Mouse (Mus musculus) cortical plate, adult 2 months (tissue): ENCODE measurements at regions not wholly inside any gene's neighbourhood (a gene's known extent, or its start where the extent isn't known, plus 50 kb on each side); places are given as distances from the start of the nearest gene placed in this dataset.
A peak's percentile ranks its signal among the peaks of the same experiment; 100 is the strongest.

ENCODE experiments used
- H3K27ac ChIP-seq: fragments of 200-500 bp; 2 replicates; pipeline ENCODE4 v1.5.1; 2012; ENCODE audit warnings: low read length, control low read depth, inconsistent platforms; ENCODE audit not compliant: insufficient read depth
- H3K4me1 ChIP-seq: fragments of 200-500 bp; 2 replicates; pipeline ENCODE4 v1.6.1; 2011; ENCODE audit warnings: low read length; ENCODE audit not compliant: control insufficient read depth, insufficient read depth
- H3K4me3 ChIP-seq: fragments of 200-500 bp; 2 replicates; pipeline ENCODE4 v1.5.1; 2011; ENCODE audit warnings: mild to moderate bottlenecking, low read length, control low read depth; ENCODE audit not compliant: insufficient read depth
- CTCF ChIP-seq: fragments of 200-500 bp; IDR thresholded peaks from 2 replicates; pipeline ENCODE4 v1.5.1; 2011; ENCODE audit warnings: mild to moderate bottlenecking, control low read depth, low read length; ENCODE audit not compliant: insufficient read depth; ENCODE audit errors: extremely low read depth
- POLR2A ChIP-seq: fragments of 200-500 bp; IDR thresholded peaks from 2 replicates; pipeline ENCODE4 v1.6.1; 2011; ENCODE audit warnings: mild to moderate bottlenecking, low read length, control low read depth; ENCODE audit not compliant: insufficient read depth; ENCODE audit errors: extremely low read depth

GRCm38 (mm10) chr2:55817273-55817672 is 381.5 kb downstream of the Kcnj3 start:
- Histone ChIP-seq H3K27ac (no peak overlapping the region), H3K4me3 (no peak overlapping the region), H3K4me1 (no peaks in the 10 kb centered on the region)
- TF ChIP-seq POLR2A (no peak), CTCF (no peak)

- H3K27ac ChIP-seq, result no peak overlapping the region
- TF ChIP-seq CTCF, result no peak
- TF ChIP-seq POLR2A, result no peak
- H3K4me1 ChIP-seq, result no peaks in the 10 kb centered on the region
- H3K4me3 ChIP-seq, result no peak overlapping the region
Observed at GRCm38 (mm10) chr2:55818220-55818619, 382.4 kb downstream of the Kcnj3 start.

DNA sequence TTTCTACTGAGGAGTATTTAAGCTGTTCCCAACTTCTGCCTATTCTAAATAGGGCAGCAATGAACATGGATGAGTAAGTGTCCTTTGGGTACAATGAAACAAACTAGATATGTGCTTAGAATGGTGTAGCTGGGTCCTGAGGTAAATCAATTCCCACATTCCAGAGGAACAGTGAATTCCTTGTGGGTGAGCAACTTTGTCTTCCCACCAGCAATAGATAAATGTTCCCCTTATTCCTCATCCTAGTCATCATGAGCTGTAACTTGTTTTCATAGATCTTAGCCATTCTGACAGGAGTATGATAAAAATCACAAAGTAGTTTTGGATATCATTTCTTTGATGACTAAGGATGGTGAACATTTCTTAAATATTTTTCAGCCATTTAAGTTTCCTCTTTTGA is 387.0 kb downstream of the Kcnj3 start:
- H3K4me1 ChIP-seq, result no peaks in the 10 kb centered on the region
- no peak overlapping the region for H3K27ac ChIP-seq
- TF ChIP-seq CTCF (no peak), POLR2A (no peak)
- H3K4me3 ChIP-seq, result no peak overlapping the region

GRCm38 (mm10) chr2:55841521-55841920 is 405.8 kb downstream of the Kcnj3 start:
- H3K4me1 ChIP-seq, result no peaks in the 10 kb centered on the region
- TF ChIP-seq CTCF, result peak; percentile 63
- TF ChIP-seq POLR2A, result no peak
- no peak overlapping the region for H3K27ac ChIP-seq
- H3K4me3 ChIP-seq, result no peak overlapping the region

DNA sequence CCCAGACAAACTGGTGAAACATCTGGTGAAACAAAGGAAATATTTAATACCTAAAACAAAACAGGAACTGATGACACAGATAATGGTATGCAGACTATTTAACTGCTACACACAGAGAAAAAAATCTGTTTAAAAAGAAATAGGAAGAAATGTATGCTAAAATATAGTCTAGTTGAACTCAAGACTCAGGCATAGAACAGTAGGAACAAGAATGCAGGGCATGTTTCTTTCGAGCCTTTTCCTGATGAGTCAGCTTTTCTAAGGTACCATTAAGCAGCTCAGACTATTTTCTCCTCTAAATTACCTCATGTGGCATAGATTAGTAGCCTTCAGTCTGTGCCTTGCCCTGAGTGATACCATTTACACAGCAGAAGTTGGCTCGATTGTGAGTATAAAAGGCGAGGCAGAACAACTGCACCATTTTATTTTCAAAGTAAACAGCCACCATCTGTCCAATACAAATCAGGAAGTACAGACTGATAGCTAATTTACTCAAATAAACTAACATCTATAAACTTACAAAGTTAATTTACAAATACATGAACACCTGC is 411.1 kb downstream of the Kcnj3 start:
- Histone ChIP-seq H3K4me3 (no peak overlapping the region), H3K4me1 (no peaks in the 10 kb centered on the region), H3K27ac (no peak overlapping the region)
- TF ChIP-seq POLR2A (no peak), CTCF (no peak)

- no peak overlapping the region for H3K4me3 ChIP-seq
- TF ChIP-seq CTCF (no peak), POLR2A (no peak)
- no peaks in the 10 kb centered on the region for H3K4me1 ChIP-seq
- H3K27ac ChIP-seq, result no peak overlapping the region
Observed at GRCm38 (mm10) chr2:55862479-55862878, 426.7 kb downstream of the Kcnj3 start.

DNA sequence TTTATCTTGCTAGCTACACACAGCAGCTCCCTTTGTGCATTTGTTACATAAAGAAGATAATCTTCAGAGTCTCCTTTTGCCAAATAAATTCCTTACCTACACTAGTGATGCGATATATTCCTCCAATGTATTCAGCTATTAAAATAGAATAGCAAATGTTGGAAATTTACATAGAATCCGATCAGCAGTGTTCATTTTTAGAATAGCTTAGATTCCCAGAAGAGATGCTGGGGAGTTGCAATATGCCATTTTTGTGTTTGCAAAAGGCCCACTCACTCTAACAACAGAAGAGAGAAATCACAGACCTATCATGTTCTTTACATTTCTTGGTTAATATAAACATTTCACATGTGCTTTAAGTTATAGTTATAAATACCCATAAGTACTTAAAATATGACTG is 454.2 kb downstream of the Kcnj3 start:
- peaks cover 2% of the 10 kb centered on the region; the same call in 1 of the 2 replicates for H3K4me1 ChIP-seq
- no peak overlapping the region for H3K27ac ChIP-seq
- TF ChIP-seq CTCF (no peak), POLR2A (no peak)
- H3K4me3 ChIP-seq, result no peak overlapping the region

GRCm38 (mm10) chr2:55892821-55893535 is 457.2 kb downstream of the Kcnj3 start:
- no peak overlapping the region for H3K4me3 ChIP-seq
- no peak overlapping the region for H3K27ac ChIP-seq
- TF ChIP-seq POLR2A (no peak), CTCF (no peak)
- H3K4me1 ChIP-seq, result peaks cover 2% of the 10 kb centered on the region; the same call in 1 of the 2 replicates

DNA sequence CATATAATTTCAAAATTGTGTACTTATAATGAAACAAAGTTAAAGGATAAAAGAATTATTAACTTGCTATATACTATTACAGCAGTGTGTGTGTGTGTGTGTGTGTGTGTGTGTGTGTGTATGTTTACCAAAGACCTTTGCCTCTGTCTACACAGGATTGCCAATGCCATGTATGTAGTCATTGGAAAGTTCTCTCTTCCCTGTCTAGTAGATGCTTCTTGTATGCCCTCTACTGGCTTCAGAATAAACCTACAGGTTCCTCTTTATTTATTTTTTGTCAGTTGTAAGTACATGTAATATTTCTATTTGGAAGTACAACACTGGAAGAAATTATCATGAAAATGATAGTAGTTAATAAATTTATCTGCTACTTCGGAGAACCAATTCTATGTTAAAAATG is 484.5 kb downstream of the Kcnj3 start:
- H3K4me1 ChIP-seq, result no peaks in the 10 kb centered on the region
- no peak overlapping the region for H3K27ac ChIP-seq
- TF ChIP-seq POLR2A (no peak), CTCF (no peak)
- H3K4me3 ChIP-seq, result no peak overlapping the region
